Mouse (Mus musculus): ENCODE measurements around the gene Cnmd.

The Cnmd gene

GRCm38 (mm10) chr14:79662001-79662400, at the start of gene Cnmd:
Gene Cnmd (minus strand): TSS chr14:79662170.
- DNase-seq: no peak

GRCm38 (mm10) chr14:79711301-79711700, 49.3 kb upstream of the Cnmd start:
- DNase-seq: no peak

GRCm38 (mm10) chr14:79703523-79704172, 41.7 kb upstream of the Cnmd start:
- DNase-seq: no peak

- DNase-seq: no peak
These were observed 39.6 kb upstream of the Cnmd start for GRCm38 (mm10) chr14:79701606-79702005.

- no peak for DNase-seq
These were observed 39.1 kb upstream of the Cnmd start for GRCm38 (mm10) chr14:79701054-79701453.

- DNase-seq: no peak
These were observed 37.4 kb upstream of the Cnmd start for GRCm38 (mm10) chr14:79699381-79699780.

- DNase-seq: no peak
These were observed 28.3 kb upstream of the Cnmd start for GRCm38 (mm10) chr14:79690068-79690844.

GRCm38 (mm10) chr14:79680652-79681051, 18.7 kb upstream of the Cnmd start:
- DNase-seq: no peak

- DNase-seq: no peak
These were observed 16.1 kb upstream of the Cnmd start for GRCm38 (mm10) chr14:79677891-79678687.

- DNase-seq: no peak
These were observed 15.3 kb upstream of the Cnmd start for GRCm38 (mm10) chr14:79677108-79677753.

GRCm38 (mm10) chr14:79673083-79674013, 11.4 kb upstream of the Cnmd start:
- DNase-seq: no peak

- no peak for DNase-seq
These were observed 10.6 kb upstream of the Cnmd start for GRCm38 (mm10) chr14:79672567-79672966.

GRCm38 (mm10) chr14:79671008-79671407, 9.0 kb upstream of the Cnmd start:
- DNase-seq: no peak

GRCm38 (mm10) chr14:79661005-79661917, 709 bp downstream of the Cnmd start:
- DNase-seq: peak; percentile 82

- no peak for DNase-seq
These were observed 1.5 kb downstream of the Cnmd start for GRCm38 (mm10) chr14:79660467-79660866.

- DNase-seq: no peak
These were observed 3.0 kb downstream of the Cnmd start for GRCm38 (mm10) chr14:79658748-79659508.

GRCm38 (mm10) chr14:79658286-79658685, 3.7 kb downstream of the Cnmd start:
- no peak for DNase-seq

GRCm38 (mm10) chr14:79652654-79653053, 9.3 kb downstream of the Cnmd start:
- DNase-seq: no peak

GRCm38 (mm10) chr14:79649680-79650079, 12.3 kb downstream of the Cnmd start:
- no peak for DNase-seq

- DNase-seq: no peak
These were observed 16.6 kb downstream of the Cnmd start for GRCm38 (mm10) chr14:79645378-79645777.

Data from thymus, postnatal 25 days (tissue).